Mouse (Mus musculus) brown adipose tissue, adult 24 weeks (tissue): ENCODE results near the gene Myo1g. TPM values are rescaled to one million over a fixed set of nuclear protein-coding genes. Genes with fewer than 3 reads are reported as not detected.
A peak's percentile ranks its signal among the peaks of the same experiment; 100 is the strongest.

Experiments
- H3K27ac ChIP-seq: fragments of 200-500 bp; replicated peaks from 2 replicates; pipeline ENCODE4 v1.5.1; 2012; ENCODE audit warnings: low read depth, mild to moderate bottlenecking, low read length
- H3K4me1 ChIP-seq: fragments of 200-500 bp; 2 replicates; pipeline ENCODE4 v1.6.1; 2012; ENCODE audit warnings: low read length, mixed read lengths; ENCODE audit not compliant: control insufficient read depth, insufficient read depth, insufficient read length
- H3K4me3 ChIP-seq: fragments of 200-500 bp; 2 replicates; pipeline ENCODE4 v1.5.1; 2012; ENCODE audit warnings: low read depth, mild to moderate bottlenecking, low read length, moderate library complexity; ENCODE audit not compliant: insufficient read depth
- polyA plus RNA-seq: library from polyadenylated mRNA; stranded (reverse); fragments of >200 nt; gene quantifications from 2 replicates; pipeline ENCODE4 v1.2.4, GENCODE M21; 2012; ENCODE audit not compliant: missing spikeins, insufficient read depth, insufficient read length

Myo1g gene
- polyA plus RNA-seq, 1 experiment: 0.71 TPM

- no peak overlapping the region for H3K4me3 ChIP-seq
- no peaks in the 10 kb centered on the region for H3K4me1 ChIP-seq
Observed at GRCm38 (mm10) chr11:6523662-6524088, 2.9 kb upstream of the Myo1g start.

DNA sequence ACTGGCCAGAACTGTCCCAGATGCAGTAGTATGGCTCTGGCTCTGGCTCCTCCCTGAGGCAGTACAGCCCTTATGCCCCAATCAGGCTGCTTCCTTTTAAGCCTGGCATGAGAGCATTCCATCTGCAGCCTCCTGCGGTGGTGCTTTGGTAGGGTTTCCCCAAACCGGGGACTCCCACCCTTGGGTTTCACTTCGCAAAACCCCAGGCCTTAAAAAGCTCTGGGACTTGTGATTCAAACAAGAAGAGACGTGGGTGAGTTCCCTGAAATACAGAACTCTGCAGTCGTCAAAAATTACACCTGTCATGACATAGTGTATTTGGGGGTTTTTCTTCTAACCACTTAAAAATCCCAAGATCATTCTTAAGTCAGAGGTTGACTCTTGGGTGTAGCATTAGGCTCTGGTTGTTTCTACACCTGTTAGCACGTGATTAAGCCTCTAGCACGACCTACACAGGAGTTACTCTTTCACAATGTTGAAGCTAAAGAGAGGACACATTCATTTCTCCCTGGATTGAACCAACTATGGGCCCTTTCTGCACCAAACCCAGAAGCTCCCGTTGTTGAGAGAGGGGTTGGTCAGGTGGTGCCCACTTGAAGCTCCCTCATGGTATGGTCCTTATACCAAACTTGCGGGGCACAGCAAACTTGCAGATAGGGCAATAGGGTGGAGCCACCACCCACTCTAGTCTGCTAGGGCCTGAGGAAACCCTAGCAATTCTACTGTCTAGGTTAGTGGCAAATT lies 2.2 kb upstream of the Myo1g start:
- Histone ChIP-seq H3K4me3 (no peak overlapping the region), H3K4me1 (no peaks in the 10 kb centered on the region), H3K27ac (no peak overlapping the region)

More at GRCm38 (mm10) chr11:6523662-6524088, 2.9 kb upstream of the Myo1g start:
- H3K27ac ChIP-seq: no peak overlapping the region

- Histone ChIP-seq H3K4me3 (peak overlapping the region; percentile 50), H3K4me1 (no peaks in the 10 kb centered on the region), H3K27ac (peak overlapping the region; percentile 15; the same call in 1 of the 2 replicates)
Observed at GRCm38 (mm10) chr11:6519491-6520033, 1.2 kb downstream of the Myo1g start.

GRCm38 (mm10) chr11:6514837-6515236 lies 5.9 kb downstream of the Myo1g start:
- no peaks in the 10 kb centered on the region for H3K4me1 ChIP-seq
- H3K27ac ChIP-seq: no peak overlapping the region

DNA sequence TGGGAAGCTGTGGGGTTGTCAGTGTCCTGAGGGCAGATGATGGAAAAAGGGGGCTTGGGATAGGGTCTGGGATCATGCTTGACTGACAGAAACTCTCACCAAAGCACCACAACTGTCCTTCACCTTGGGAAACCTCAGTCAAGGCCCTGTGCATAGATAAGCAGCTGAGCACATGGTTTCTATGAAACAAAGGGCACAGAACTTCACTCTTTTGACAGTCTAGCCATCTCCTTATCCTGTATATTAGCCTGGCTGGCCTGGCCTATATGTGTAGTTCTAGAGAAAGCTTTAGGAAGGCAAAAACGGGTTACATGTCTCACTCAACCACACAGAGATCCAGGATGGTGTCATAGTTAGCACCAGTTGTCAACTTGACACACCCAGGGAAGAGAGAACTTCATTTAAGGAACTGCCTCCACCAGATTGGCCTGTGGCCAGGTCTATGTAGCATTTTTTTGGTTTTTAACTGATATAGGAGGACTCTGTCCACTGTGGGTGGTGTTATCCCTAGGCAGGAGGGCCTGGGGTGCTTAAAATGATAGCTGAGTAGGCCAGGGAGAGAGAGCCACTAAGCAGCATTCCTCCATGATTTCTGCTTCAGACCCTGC lies 12.4 kb downstream of the Myo1g start:
- Histone ChIP-seq H3K27ac (no peak overlapping the region), H3K4me3 (no peak overlapping the region), H3K4me1 (no peaks in the 10 kb centered on the region)

More at GRCm38 (mm10) chr11:6514837-6515236, 5.9 kb downstream of the Myo1g start:
- no peak overlapping the region for H3K4me3 ChIP-seq

- no peaks in the 10 kb centered on the region for H3K4me1 ChIP-seq
- no peak overlapping the region for H3K4me3 ChIP-seq
- no peak overlapping the region for H3K27ac ChIP-seq
Observed at GRCm38 (mm10) chr11:6506516-6506915, 14.2 kb downstream of the Myo1g start.

GRCm38 (mm10) chr11:6504689-6505088 lies 16.1 kb downstream of the Myo1g start:
- H3K4me1 ChIP-seq: no peaks in the 10 kb centered on the region
- no peak overlapping the region for H3K27ac ChIP-seq
- H3K4me3 ChIP-seq: no peak overlapping the region

- H3K27ac ChIP-seq: no peak overlapping the region
- H3K4me1 ChIP-seq: no peaks in the 10 kb centered on the region
- H3K4me3 ChIP-seq: no peak overlapping the region
Observed at GRCm38 (mm10) chr11:6504226-6504625, 16.5 kb downstream of the Myo1g start.

- Histone ChIP-seq H3K27ac (no peak overlapping the region), H3K4me3 (no peak overlapping the region), H3K4me1 (no peaks in the 10 kb centered on the region)
Observed at GRCm38 (mm10) chr11:6502506-6502905, 18.3 kb downstream of the Myo1g start.

DNA sequence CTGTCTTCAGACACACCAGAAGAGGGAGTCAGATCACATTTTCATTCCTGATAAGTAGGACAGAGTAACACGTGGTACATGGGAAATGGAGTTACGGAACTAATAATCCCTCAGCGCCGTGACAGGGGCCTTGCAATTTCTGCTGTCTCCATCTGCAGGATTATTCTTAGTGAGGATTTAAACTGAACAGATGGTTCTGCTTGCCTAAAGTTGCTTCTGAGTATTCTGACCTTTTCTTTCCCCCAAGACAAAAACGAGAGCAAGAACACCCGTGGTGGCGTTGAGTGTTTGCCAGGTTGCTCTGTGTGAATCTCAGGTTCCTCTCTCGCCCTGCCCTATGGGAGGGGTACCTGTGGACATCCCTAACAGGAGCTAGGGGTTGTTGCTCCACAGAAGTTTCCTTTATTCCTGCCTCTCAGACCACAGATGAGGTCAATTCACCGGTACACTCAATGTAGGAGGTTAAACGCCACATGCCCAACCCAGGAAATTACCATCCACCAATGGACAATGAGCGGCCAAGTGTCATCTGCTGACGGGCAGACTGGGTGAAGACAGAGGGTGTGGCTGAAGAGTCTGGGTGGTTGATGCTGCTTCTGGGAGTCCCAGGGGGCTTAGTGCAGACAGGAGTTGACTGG lies 23.3 kb downstream of the Myo1g start:
- Histone ChIP-seq H3K27ac (no peak overlapping the region), H3K4me3 (peak overlapping the region; percentile 23; the same call in 1 of the 2 replicates), H3K4me1 (no peaks in the 10 kb centered on the region)

GRCm38 (mm10) chr11:6489691-6490503 lies 30.9 kb downstream of the Myo1g start:
- H3K4me3 ChIP-seq: no peak overlapping the region
- no peak overlapping the region for H3K27ac ChIP-seq
- H3K4me1 ChIP-seq: peaks cover 5% of the 10 kb centered on the region

DNA sequence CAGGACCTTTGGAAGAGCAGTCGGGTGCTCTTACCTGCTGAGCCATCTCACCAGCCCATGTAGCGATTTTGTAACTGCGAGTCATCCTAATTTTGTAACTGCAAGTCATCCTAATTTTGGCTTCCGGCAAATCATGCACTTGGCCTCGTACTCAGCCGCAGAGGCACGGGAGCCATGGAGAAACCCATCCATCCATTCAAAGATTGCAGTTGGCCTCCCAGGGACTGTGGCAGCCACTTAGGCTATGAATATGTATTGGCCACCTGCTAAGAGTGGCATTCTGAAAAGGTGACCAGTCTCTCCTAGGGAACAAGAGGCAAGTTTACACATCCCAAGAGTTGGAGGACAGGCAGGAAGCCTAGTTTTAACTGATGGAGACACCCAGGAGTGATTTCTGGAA lies 31.5 kb downstream of the Myo1g start:
- H3K27ac ChIP-seq: no peak overlapping the region
- no peak overlapping the region for H3K4me3 ChIP-seq

GRCm38 (mm10) chr11:6488041-6488684 lies 32.6 kb downstream of the Myo1g start:
- Histone ChIP-seq H3K4me1 (peaks cover 15% of the 10 kb centered on the region), H3K27ac (no peak overlapping the region)

More for the DNA sequence above, 31.5 kb downstream of the Myo1g start:
- peaks cover 11% of the 10 kb centered on the region for H3K4me1 ChIP-seq

DNA sequence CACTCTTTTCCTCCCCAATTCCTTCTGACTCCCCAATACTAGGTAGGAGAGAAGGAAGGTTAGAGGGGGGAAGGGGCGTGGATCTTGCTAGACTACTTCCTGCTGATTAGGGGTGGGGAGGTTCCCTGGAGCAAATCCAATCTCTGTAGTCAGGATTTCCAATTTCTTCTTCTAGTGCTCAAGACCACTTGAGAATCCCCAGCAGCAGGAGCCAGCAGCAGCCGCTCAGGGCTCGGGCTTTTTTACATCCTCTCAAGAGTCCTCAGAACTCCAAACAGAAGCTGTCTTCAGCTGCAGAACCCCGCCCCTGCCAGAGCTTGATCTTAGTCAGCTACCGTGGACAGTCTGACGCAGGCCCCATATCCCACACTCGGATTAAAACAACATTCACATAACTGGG lies 33.3 kb downstream of the Myo1g start:
- H3K4me1 ChIP-seq: peaks cover 15% of the 10 kb centered on the region
- no peak overlapping the region for H3K27ac ChIP-seq
- H3K4me3 ChIP-seq: no peak overlapping the region

More at GRCm38 (mm10) chr11:6488041-6488684, 32.6 kb downstream of the Myo1g start:
- H3K4me3 ChIP-seq: no peak overlapping the region
